Mouse (Mus musculus) heart, postnatal 10 days (tissue): ENCODE data around the gene 1700007K13Rik. TPM values are rescaled to one million over a fixed set of nuclear protein-coding genes. Genes with fewer than 3 reads are reported as not detected.
"Not testable (repeated sequence)": the region's sequence is repeated elsewhere in the genome, so short reads cannot be mapped to it uniquely, and the experiment has no call there.

ENCODE experiments used
- DNase-seq, 2 experiments: peaks; one replicate each; pipeline ENCODE4 v3.0.0; 2021
- intact Hi-C: fragments of 180-260 bp; cut with DNase I; formaldehyde crosslinking; loops from one replicate; pipeline ENCODE4 v1.15.1; 2025
- total RNA-seq, 2 experiments: library from RNA; stranded (reverse); gene quantifications; 2 replicates each; pipeline ENCODE4 v1.2.3; 2021

1700007K13Rik gene
- under 1 TPM in 1 of 2 experiments, not detected in 1; 0.34 TPM for total RNA-seq

- DNase-seq, result peak; percentile 65 to 72
- intact Hi-C loops, result no loop called here
These were observed at the start of gene 1700007K13Rik for GRCm38 (mm10) chr2:28465836-28466518. TSS of gene 1700007K13Rik (minus strand) at chr2:28466332.

DNA sequence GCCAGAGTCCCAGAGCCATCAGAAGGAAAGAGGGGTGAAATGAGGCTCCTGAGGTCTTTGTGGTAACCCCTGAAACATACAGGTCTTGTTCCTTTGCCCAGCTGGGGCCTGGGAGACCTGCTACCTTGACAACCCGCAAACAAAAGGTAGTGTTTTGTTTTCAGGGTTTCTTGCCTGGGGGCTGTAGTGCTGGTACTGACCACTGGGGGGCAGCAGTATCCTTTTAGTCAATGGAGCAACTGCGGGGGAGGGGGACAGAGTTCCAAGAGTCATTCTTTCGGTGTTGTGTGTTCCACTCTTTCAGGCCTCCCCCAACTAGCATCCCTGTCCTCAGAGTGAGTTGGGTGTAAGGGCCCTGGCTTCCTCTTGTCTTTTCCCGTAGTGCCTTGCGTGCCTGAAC is 48.4 kb upstream of the 1700007K13Rik start:
- intact Hi-C loops, result loop anchor here (1.0 kb wide), 2 partner anchors 34 to 71 kb away; no protein-coding TSS in a partner anchor
- peak; percentile 87 to 93 for DNase-seq

DNA sequence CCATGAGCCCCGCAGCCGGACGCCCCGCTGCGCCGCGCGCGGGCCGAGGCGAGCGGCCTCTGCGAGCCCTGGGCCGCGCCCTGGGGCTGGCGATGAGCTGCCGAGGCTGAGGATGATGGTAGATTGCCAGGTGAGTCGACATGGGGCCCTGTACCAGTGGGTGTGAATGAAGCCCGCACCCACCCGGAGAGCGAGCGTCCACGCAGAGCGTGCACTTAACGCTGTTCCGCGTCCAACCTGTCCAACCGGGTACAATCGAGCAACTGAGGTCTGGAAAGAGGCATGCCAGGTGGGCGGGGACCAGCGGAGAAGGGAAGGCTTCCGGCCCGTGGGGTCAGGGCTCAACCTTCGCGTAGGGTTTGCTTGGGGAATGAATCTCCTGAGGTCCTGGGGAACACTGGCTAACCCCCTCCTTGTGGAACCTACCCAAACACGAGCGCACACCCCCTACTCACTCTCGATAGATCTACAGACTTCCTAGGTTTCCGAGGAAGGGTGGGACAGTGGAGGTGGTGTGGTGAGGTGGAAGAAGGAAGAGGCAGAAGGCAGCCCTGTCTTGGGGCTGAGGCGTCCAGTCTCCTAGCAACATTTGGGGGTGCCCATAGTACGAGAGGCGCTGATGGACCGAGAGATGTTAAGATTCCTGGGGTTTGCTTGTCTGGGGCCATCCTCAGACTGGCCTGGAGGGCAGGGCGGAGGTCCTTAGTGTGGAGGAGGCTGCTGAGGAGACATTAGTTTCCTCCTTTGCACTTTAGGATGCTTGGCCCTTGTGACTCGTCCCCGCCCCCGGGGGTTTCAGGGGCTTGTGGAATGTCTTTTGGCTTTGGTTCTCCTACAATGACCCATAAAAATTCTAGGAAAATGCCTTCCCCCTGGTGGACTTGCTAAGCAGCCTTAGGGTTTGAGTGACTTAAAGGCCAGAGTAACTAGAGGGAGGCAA is 47.6 kb upstream of the 1700007K13Rik start:
- intact Hi-C loops, result loop anchor here (1.0 kb wide), 2 partner anchors 35 to 72 kb away; no protein-coding TSS in a partner anchor
- peak in 1 of 2 experiments; percentile 43 for DNase-seq

- intact Hi-C loops, result no loop called here
- peak; percentile 36 to 47 for DNase-seq
These were observed 46.8 kb upstream of the 1700007K13Rik start, which contains the start of gene Ralgds for GRCm38 (mm10) chr2:28512798-28513401. TSS of gene Ralgds (plus strand) at chr2:28513125.

- DNase-seq, intact Hi-C loops: not testable (repeated sequence)
These were observed 45.5 kb upstream of the 1700007K13Rik start for GRCm38 (mm10) chr2:28511600-28511999.

- DNase-seq, result no peak
- intact Hi-C loops, result no loop called here
These were observed 40.2 kb upstream of the 1700007K13Rik start for GRCm38 (mm10) chr2:28506291-28506690.

GRCm38 (mm10) chr2:28505795-28506194 is 39.7 kb upstream of the 1700007K13Rik start, which contains the start of gene Gm10134:
TSS of gene Gm10134 (plus strand) at chr2:28506095.
- intact Hi-C loops, result no loop called here
- DNase-seq, result no peak

DNA sequence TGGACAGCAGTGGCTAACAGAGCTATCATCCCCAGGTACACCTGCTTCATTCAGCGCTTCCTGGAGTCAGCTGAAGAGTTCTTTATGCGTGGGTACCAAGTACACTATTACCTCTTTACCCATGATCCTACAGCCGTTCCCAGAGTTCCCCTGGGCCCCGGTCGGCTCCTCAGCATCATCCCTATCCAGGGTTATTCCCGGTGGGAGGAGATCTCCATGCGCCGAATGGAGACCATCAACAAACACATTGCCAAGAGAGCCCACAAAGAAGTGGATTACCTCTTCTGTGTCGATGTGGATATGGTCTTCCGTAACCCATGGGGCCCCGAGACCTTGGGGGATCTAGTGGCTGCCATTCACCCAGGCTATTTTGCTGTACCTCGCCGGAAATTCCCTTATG is 38.5 kb upstream of the 1700007K13Rik start:
- intact Hi-C loops, result no loop called here
- DNase-seq, result no peak

- DNase-seq, result no peak
- intact Hi-C loops, result no loop called here
These were observed 36.9 kb upstream of the 1700007K13Rik start for GRCm38 (mm10) chr2:28502987-28503386.

DNA sequence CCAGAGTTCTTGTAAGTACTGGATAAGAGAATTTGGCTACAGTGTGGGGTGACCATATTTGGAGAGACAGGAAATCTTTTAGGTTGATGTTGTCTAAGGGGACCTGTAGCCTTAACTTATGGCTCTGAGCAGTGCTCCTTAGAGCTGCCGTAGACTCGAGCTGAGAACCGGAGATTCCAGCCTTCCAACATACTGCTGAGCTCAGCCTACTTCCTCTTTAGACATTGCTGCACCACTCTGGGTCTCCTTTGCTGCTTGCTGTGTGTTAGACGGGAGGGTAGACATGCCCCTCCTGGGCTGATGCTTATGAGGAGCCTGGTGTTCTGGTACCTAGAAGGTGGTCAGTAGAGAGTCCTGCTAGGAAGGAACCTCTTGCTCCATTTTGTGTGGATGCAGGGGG is 32.3 kb upstream of the 1700007K13Rik start:
- no peak for DNase-seq

DNA sequence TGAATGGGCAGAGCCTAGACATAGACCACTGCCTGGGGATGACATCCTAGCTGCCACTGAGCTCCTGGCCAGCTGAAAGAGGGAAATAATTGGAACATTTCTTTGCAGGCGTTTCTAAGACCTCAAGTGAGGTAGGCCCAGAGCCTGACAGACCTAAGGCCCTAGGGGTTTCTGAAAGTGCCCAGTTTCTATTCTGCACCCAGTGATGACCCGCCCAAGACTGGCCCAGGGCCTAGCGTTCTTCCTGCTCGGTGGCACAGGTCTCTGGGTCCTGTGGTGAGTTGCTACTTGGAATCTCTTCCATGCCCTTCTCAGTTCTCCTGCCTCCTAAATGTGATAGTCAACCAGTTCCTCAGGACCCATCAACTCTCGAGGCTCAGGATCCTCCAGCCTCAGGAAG is 31.4 kb upstream of the 1700007K13Rik start:
- DNase-seq, result no peak
- intact Hi-C loops, result no loop called here

More for the DNA sequence above, 32.3 kb upstream of the 1700007K13Rik start:
- intact Hi-C loops, result no loop called here

DNA sequence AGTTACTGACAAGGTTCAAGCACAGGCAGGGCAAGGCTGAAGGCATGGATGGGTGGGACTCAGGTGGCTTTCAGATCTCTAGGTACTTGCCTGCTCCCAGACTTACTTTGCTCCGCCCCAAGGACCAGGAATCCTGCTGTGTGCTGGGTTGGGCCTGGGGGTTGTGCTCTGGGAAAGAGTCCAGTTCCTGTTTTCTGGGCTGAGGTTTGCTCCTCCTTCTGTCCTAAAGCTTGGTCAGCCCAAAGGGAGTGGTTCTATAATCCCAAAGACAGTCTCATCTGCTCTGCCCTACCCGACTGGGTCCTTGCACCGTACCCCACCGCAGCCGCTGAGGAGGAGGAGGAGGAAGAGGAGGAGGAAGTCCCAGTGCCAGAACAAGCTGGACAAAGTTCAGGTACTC is 30.5 kb upstream of the 1700007K13Rik start, which contains the start of gene Gbgt1:
Gene Gbgt1, plus strand, starts transcription at position 221 of the 400 bp plus-strand sequence.
- no peak for DNase-seq
- intact Hi-C loops, result no loop called here

DNA sequence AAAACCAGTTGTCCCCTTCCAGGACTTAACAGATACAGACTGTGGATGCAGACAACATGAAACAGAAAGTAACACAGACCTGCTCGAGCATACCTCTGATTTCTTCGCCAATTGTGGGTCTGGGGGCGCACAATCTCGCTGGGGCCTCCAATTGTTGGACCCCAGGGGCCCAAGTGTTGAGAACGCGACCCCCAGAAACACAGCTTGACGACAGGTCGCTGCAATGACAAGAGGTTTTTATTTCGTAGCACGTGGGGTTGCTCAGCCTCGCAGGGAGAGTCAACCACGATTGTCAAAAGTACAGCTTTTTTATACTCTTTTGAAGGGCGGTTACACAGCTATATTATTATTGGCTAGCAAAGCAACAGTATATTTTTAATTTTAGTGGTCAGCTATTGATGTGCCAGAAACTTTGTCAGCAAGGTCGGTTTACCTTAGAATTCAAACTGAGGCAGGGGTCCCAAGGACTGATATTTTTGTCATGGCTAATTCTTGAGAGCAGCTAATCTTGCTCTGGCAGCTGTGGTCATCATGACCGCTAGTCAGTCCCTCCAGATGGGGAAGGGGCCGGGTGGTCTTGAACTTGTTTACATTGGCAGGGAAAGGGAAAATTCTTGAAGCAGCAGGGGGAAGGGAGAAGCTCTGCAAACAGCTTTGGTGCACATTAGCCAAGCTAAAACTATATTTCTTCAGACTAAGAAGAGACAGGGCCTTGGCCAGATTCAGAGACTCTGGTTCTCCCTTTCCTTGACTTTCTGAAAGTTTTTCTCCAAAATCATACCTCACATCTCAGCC is 29.9 kb upstream of the 1700007K13Rik start:
- intact Hi-C loops, result no loop called here
- no peak for DNase-seq

- peak; percentile 26 to 43 for DNase-seq
- intact Hi-C loops, result no loop called here
These were observed 29.1 kb upstream of the 1700007K13Rik start for GRCm38 (mm10) chr2:28495207-28495756.

- intact Hi-C loops, result no loop called here
These were observed 28.4 kb upstream of the 1700007K13Rik start for GRCm38 (mm10) chr2:28494521-28494920.

DNA sequence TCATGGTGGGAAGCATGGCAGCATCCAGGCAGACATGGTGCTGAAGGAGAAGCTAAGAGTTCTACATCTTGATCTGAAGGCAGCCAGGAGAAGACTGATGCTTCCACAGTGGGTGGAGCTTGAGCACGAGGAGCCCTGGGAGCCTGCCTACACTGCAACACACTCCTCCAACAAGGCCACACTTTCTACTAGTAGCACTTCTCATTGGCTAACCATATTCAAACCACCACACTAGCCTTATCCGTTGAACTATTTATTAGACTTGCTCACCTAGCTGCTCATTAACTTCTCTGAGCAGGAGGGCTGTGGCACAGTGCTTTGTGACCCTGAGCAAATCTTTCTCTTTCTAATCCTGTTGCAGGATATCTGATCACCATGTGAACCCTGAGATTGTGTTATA is 17.7 kb upstream of the 1700007K13Rik start:
- no peak for DNase-seq

More at GRCm38 (mm10) chr2:28494521-28494920, 28.4 kb upstream of the 1700007K13Rik start:
- no peak for DNase-seq

DNA sequence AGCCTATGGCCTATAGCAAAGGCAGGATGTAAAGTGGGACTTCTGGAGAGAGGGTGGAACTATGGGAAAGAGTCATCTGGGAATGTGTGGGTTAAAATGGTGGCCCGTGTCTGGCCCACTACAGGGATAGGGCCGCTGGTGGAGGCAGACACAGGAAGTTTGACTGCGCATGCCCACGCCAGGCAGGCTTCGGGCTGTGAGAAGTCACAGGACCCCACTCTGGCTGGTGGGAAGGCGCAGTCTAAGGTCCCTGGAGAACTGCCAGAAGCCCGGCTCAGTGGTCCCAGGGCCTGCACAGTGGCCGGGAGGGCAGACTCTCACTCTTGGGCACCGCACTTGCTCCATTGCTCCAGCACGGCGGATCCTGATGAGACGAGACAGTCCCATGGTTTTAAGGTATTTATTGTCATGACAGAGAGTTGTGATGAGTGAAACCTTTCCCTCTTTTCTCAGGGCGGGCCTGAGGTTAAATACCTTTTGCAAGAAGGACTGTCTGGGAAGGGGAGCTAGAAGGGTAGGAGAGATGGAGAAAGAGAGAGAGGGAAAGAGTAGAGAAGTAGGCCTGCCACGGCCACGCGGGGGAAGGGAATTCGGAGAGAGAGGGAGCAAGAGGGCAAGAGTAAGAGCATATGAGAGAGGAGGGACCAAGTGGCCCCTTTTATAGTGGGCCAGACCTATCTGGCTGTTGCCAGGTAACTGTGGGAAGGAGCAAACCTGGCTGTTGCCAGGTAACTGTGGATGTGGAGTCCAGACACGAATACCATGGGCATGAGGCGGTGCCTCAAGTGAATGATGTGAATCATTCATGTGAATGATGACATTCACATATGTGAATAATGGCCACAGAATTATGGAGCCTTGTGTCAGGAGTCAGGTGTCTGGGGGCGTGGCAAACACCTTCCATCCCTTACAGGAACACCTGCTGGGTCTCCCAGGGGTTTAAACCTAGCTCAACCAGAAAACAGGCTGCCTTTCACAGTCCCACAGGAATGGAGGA is 13.4 kb upstream of the 1700007K13Rik start:
- DNase-seq, result no peak
- intact Hi-C loops, result no loop called here

More for the DNA sequence above, 17.7 kb upstream of the 1700007K13Rik start:
- intact Hi-C loops, result no loop called here

DNA sequence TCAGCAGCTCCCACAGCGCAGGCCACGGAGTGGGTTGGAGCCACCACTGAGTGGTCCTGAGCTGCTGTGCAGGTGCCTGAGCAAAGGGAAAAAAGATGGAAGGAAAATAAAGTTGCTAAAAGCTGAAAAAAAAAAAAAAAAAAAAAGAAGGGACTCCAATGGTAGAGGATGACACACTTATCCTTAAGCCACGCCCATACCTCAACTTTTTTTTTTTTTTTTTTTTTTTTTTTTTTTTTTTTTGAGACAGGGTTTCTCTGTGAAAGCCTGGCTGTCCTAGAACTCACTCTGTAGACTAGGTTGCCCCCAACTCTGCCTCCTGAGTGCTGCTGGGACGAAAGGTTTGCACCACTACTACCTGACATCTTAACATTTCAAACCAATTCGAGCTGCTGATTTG is 11.9 kb upstream of the 1700007K13Rik start:
- DNase-seq, intact Hi-C loops: not testable (repeated sequence)
